Mouse (Mus musculus) adrenal gland, postnatal 0 days (tissue): ENCODE data around the gene Rfx8. TPM values are rescaled to one million over a fixed set of nuclear protein-coding genes. Genes with fewer than 3 reads are reported as not detected.

Experiments
- polyA plus RNA-seq: library from polyadenylated mRNA; unstranded; fragments of >200 nt; fragmentation: Nextera tagmentation; extraction: Ambion mirVana; gene quantifications from 2 replicates; pipeline ENCODE4 v1.2.1, GENCODE M21; 2015

Gene Rfx8
- 0.30 and 0.59 TPM in 2 replicates for polyA plus RNA-seq

GRCm38 (mm10) chr1:39720632-39721350 lies at the start of gene Rfx8:
Gene Rfx8 (minus strand): TSS chr1:39720997.

GRCm38 (mm10) chr1:39651241-39651548 lies 69.6 kb downstream of the Rfx8 start, which contains the start of gene Creg2:
Gene Creg2 (minus strand): TSS chr1:39651474.

Other genes starting within 250 kb of the Rfx8 start
- 5.4 and 5.7 TPM in 2 replicates for gene Tbc1d8, start 242.2 kb downstream of the Rfx8 start, polyA plus RNA-seq
- gene Cnot11, start 186.0 kb downstream of the Rfx8 start, polyA plus RNA-seq = 15.5 and 18.5 TPM in 2 replicates
- gene Rnf149, start 143.6 kb downstream of the Rfx8 start, polyA plus RNA-seq = 40.2 and 61.6 TPM in 2 replicates
- 0.59 and 2.7 TPM in 2 replicates for gene Creg2, start 69.5 kb downstream of the Rfx8 start, polyA plus RNA-seq
- 0.60 TPM in 1 of 2 replicates, not detected in the other for gene Gm3646, start 84.3 kb upstream of the Rfx8 start, polyA plus RNA-seq
- 14.6 and 18.1 TPM in 2 replicates for gene Map4k4, start 179.9 kb upstream of the Rfx8 start, polyA plus RNA-seq